Mouse (Mus musculus): ENCODE results near the gene Fsip1.

DNA sequence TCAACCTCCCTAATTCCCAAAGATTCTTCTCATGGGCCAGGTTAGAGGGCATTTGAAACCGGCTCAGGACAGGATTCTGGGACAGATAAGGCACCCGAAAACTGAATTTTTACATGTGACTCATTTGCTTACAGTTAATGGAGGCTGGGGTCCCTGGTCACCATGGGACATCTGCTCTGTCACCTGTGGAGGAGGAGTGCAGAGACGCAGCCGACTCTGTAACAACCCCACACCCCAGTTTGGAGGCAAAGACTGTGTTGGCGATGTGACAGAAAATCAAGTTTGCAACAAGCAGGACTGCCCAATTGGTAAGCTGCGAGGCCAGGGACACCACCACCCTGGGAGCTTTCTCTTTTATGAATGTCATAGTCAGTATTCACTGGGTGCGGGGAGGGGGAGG lies 138.3 kb downstream of the Fsip1 start:
- no peak for TF ChIP-seq CTCF (IDR thresholded peaks at IDR 0.05; ENCODE audit: control insufficient read depth, insufficient read depth, insufficient replicate concordance, low read depth, low read length)
- TF ChIP-seq POLR2A (IDR thresholded peaks at IDR 0.05; ENCODE audit: control insufficient read depth, low read depth, low read length): no peak

Measured in testis, adult 2 months (tissue).